Mouse (Mus musculus) ovary, postnatal 36 days (tissue): Measurements from ENCODE around the gene Sorcs2.

Experiments
- DNase-seq: peaks from one replicate; pipeline ENCODE4 v3.0.0; 2022; ENCODE audit warnings: low spot score, mixed read lengths

Sorcs2 gene

DNA sequence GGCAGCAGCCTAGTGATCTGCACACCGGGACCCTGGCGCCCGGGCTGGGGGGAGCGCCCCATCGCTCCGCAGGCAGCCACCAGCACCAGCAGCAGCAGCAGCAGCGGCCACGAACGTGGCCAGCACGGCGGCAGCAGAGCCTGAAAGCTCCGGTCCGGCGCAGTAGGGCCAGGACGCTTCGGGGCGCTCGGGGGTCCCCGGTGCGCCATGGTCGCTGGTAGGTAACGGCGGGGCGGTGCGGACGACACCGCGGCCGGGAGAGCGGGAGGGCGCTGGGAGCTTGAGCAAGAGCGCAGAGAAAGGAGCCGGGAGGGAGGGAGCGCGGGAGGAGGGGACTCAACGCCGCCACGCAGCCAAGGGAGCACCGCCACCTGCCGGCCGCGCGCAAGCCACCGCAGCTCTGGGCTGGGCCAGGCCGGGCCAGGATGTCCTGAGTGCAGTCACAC, at the start of gene Sorcs2:
Gene Sorcs2 (minus strand): TSS at position 303 of the 446 bp plus-strand sequence.
- DNase-seq: peak; percentile 88

DNA sequence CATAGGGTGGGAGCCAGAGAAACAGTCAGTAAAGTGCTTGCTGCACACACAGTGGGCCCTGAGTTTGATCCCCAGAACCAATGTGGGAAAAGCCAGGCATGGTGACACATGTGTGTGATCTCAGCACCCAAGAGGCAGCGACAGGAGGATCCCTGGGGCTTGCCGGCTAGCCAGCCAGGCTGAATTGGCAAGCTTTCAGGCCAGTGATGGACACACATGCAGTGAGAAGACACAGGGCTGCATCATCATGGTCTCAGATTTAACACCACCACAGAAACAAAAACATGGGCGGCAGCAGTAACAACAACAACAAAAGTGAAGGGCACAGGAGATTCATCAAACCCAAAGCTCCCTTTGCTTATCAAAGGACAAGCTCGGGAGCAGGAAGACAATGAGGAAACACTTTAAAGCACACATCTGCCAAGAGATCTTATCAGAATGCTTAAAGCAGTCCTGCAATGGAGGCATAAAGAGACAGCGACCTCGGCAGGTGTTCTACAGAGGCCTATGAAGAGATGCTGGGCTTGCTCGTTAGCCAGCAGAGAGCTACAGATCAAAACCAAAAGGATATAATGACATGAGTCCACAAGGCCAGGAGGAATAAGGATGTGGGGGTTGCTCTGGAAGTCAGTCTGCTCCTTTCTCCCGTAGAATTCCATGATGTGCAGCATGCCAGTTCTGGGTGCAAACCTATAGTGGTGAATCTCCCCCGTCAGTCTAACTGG, 48.4 kb upstream of the Sorcs2 start:
- no peak for DNase-seq

DNA sequence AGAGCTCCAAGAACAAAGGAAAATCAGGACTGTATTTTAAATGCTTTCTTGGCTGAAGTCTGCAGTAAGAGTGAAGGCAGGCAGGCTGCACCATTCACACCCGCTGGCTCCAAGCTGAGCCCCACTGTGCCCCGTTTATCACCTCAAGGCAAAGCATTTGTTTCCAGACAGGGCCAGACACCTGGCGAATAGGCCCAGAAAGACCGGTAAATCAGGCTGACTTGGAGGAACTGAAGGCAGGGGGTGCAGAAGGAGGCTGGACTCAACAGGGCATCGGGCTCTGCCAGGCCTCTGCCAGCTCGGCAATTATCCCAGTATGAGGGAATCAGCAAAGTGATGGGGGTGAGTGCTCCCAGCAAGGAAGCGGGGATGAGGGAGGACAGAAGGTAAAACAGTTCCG, 47.1 kb upstream of the Sorcs2 start:
- DNase-seq: peak; percentile 20

DNA sequence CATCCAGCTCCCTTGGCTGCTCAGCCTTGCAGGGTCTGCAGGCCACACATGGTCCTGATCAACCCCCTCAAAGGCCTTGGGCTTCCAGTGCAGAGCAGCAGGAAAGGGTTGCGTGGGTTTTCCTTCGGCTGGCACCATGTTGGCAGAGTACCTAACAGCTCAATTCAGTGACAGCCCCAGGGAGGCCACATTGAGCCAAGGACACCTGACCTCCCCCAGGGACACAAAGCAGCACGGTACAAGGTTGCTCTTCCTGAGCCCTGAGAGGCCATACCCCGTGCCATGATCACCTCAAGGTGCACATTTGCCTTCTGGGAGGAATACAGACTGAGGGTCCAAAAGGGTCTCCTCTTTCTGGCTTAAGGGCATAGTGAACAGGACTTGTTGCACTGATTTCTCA, 46.7 kb upstream of the Sorcs2 start:
- no peak for DNase-seq

DNA sequence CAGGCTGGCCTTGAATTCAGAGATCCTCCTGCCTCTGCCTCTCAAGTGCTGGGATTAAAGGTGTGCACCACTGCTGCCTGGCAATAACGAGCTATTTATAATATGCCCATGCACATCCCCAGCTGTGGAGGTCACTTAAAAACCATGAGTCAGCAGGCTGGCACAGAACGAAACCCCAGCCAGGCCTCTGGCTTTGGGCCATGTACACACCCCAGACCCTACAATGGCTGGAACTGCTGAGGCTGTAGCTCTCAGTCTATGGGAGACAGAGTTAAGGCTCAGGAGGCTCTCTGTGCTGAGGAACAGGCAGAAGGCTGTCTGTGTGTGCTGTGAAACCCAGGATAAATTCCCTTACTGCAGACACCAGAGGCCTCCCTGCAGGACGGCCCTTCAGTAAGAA, 42.8 kb upstream of the Sorcs2 start:
- no peak for DNase-seq

DNA sequence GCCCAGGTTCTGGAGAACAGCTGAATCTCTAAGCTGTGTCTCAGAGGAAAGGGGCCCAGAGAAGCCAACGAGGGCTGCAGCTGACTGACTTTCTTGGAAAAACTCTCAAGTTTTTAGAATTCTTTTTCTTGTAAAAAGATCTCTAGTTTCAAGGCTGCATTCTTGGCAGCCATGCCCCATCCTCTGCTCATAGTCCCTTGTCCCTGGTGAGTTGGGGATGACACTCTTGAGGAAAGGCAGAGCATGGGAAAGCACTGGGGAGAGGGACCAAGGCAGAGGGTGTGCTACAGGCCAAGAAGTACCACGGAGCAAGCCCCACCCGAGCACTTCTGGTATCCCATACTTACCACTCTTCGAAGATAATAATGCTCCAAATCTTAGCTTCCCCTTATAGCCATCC, 38.9 kb upstream of the Sorcs2 start:
- DNase-seq: no peak

DNA sequence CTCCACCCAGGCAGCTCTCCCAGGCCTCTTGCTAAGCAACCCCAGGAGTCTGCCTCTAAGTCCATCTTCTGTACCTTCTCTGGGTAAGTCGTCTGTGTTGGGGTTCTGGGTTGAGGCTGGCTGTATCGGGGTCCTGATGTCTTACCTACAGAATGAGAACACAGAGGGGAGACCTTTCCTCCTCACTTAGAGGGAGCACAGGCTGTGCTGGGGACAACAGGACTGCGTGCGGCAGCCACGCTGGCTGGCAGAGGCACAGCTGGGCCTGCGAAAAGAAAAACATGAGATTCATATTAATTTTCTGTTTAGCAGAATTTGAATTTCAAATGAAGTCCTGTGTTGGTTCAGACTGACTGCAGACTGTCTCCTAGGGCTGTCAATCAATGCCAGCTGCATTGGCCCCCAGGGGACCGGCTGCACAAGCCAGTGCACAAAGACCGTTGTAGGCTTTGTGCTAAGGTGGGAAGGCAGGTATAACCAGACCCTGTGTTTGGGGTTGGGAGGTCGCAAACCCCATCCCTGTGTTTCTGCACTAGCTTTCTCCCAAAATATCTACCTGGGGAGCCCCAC, 36.5 kb upstream of the Sorcs2 start:
- DNase-seq: no peak

DNA sequence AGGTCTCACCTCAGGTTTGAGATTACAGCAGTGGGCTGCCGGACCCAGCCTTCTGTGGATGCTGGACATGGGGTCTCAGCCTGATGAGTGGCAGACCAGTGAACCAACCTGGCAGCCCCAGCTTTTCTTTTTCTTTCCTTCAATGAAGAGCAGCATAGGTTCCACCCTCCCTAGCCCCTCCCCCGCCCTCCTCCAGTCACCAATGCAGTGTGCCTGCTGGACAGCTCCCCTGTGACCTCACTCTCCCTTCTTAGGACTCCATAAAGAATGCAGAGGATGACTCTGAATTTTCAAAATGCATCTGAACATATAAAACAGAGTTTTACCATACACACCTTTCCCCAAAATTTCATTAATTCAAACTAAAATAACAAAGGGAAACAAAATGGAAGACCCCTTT, 33.8 kb upstream of the Sorcs2 start:
- no peak for DNase-seq

DNA sequence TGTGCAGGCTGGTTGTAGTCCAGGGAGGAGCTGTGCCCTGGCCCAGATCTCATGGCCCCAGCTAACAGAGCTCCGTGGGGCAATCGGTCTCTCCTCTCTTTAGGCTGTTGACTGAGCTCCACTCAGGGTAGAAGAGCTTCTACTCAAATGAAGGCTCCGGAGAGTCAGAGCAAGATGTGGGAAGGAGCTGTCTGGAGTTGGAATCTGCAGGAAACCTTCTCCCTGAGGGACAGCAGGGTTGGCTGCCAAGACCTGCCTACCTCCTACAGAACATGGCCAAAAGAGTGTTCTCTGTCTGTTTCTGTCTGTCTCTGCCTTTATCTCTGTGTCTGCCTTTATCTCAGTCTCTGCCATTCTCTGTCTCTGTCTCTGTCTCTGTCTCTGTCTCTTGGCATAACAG, 31.6 kb upstream of the Sorcs2 start:
- no peak for DNase-seq

DNA sequence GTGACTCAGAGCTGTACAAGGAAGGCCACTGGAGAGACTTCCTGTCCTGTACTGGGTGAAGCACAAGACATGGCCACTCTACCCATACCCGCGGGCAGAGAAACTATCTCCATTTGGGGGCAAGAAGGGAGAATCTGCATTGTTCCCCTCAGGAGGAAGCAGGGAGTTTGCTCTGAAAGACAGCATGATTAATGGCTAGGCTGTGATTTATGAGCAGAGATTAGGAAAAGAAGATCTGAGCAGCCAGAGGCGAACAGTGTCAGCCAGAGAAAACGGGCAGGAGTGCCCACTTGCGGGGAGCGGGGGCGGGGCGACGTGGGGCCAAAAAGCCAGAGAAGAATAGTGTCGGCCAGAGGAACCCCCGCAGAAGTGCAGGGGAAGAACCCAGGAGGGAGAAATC, 29.9 kb upstream of the Sorcs2 start:
- no peak for DNase-seq

DNA sequence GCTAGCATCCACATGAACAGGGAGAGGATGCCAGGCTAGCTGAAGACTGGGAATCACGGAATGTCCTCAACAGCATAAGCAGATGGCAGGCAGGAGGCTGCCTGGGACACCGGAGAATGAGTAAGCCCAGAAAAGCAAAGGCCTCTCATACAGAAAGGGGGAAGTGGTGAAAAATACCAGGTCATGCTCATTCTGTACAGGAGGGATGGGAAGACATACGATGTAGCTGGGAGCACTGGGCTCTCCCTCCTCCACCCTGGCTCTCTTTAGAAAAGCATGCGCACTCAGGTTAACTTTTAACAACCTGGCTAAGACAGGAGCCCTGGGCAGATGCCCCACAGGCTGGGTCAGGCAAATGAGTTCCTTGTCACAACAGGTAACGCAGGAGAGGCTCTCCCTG, 28.5 kb upstream of the Sorcs2 start:
- DNase-seq: no peak

DNA sequence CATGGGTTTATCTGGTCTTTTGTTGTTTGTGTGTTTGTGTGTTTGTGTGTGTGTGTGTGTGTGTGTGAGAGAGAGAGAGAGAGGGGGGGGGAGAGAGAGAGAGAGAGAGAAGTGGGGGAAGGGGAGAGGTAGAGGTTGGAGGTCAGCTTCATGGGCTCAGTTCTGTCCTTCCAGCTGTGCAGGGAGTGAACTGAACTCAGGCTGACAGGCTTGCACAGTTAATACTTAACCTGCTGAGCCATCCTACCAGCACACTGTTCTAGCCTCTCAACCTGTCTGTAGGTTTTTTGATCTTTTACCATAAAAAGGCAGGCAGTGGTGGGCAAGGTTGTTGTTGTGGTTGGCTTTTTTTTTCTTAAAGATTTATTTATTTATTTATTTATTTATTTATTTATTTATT, 26.7 kb upstream of the Sorcs2 start:
- DNase-seq: no peak

DNA sequence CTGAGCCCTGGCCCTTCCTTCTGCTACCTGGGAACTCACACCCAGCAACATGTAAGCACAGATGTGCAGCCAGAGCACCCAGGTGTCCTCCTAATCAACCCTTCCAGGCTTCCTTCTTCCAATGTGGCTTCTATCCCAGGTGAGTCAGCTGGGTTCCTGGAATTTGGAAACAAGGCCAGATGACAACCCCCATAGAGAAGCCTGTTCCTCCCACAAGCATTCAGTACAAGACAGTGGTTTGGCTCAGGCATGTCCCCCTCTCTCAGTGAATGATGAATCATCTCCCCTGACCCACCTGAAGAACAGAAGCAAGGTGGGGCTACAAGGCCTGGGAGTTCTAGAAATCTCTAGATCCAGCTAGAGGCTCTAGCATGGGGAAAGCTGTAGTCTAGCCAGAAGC, 24.8 kb upstream of the Sorcs2 start:
- no peak for DNase-seq

DNA sequence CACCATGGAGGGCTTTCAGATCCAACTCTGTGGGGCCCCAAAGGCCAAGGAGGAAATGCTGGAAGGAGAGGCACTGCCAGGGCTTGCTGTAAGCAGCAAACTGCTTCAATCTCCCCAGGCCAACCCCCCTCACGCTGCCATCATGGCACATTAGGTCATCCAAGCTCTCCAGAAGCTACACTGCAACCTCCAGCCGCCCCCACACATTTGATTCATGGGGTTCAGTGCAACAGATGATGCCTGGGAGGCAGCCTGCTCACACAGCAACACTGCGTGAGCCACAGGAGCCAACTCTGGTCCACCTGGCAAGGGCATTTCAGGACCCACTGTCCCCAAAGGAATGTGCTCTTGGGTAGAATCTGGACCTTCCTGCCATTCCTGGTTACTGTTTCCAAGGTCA, 21.9 kb upstream of the Sorcs2 start:
- no peak for DNase-seq

DNA sequence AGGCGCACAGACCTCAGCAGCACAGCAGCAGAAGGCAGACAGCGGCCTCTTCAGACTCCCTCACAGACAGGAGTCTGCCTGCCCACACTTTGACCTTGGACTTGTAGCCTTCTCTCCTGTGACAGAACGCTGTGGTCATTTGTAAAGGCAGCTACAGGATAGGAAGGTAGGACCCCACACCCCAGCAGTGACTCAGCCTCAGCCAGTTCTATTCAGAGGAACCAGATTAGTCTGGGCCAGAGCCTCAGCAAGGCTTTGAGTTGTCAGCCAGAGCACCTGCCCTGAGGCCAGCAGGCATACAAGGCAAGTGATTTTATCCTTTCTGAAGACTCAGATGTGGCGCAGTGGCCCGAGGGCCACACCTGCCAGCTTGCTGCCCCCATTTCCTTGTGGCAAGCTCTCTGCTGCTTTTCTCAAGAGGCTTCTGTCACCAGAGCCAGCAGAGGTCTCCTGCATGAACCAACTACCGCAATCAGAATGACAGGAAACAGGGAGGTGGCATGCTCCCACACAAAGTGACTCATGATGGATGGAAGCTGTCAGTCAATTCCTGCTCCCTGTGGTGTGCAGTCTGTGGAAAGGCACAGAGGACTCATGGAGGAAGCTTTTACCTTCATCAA, 16.9 kb upstream of the Sorcs2 start:
- no peak for DNase-seq

DNA sequence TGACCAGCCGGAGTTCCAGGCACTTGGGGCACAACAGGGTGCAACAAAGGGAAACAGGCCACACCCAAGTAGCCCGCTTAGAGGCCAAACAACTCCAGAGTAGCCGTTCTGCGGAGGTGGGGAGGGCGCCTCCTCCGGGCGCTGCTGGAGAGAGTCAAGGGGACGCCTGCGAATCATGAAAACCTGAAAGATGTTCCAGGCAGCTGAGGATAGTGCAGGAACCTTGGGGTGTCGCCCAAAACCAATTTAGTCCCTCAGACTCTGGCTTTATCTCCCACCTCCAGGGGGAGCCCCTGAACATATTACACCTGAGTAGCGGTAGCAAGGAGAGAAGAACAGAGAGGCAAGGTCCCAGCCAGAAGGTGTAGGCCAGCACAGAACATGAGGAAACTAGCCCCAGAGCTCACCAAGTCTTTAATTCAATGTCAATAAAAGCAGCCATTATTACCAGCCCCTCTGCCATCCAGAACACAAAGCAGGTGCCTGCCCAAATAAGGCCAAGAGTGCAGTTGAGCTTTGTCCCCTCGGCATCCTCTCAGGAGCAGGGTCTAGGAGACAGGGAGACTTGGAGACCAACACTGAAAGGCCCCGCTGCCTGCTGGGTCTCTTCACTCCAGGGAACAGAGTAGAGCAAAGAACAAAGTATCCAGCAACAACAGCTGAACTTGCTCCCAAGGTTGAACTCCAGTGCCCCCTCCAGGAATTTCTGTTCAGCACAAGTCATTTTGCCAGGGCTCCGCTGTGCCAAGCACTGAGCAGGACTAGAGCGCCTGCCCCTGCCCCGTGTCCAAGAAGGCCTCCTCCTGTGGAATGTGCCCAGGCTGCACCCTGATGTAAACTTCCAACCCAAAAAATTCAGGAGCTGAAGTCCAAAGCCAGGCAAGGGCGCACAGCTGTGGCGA, 775 bp upstream of the Sorcs2 start:
- DNase-seq: peak; percentile 72

DNA sequence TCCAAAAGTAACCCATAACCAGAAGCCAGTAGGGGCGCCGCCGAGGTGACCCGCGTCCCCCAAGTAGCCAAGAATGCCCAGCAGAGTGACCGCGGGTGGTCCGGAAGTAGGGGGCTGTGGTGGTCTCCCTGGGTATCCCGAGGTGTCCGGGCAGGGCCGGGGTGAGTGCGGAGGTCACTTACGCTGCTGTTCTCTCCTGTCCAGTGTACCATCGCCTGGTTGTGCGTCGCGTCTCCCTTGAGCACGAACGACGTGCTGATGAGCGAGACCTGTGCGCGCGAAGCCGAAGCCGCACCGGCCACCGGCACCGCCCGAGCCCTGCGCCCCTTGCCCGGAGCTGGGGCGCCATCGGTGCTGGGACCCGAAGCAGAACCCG, 567 bp downstream of the Sorcs2 start:
- peak; percentile 32 for DNase-seq

DNA sequence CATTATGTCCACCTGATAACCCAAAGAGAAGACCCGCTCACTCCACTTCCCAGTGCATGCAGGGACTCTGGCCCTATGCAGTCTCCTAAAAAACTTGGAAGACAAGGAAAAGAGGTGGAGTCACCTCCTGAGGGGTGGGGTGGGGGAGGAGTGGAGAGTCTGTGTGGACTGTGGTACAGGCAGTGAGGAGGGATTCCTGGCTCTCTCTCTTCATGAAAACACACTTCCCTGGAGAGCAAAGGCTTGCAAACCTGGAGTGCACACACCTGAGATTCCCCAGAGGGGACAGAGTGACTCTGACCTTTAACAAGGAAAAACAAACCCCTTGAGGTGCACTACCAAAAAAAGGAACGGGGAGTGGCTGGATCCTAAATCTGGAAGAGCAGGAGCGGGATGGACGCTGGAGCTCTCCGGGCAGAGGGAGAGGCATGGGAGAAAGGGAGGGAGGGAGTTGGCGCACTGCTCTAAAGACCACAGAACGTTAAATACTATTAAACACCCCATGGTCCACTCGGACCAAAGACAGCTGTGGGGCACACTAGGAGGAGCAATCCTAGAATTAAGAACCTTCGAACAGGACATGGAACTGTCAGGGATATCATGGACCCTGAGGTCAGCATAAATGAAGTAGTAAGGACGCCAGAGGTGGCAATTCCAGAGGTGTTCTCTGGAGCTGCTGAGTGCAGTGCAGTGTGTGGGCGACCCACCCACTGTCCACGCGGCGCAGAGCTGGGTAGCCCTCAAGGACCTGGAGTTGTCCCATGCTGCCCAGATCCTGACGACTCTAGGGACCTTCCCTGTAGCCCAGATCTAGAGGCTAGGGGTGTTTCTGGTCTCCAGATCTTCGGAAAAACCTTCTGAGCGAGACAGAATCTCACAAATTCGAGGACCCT, 1.2 kb downstream of the Sorcs2 start:
- DNase-seq: no peak

DNA sequence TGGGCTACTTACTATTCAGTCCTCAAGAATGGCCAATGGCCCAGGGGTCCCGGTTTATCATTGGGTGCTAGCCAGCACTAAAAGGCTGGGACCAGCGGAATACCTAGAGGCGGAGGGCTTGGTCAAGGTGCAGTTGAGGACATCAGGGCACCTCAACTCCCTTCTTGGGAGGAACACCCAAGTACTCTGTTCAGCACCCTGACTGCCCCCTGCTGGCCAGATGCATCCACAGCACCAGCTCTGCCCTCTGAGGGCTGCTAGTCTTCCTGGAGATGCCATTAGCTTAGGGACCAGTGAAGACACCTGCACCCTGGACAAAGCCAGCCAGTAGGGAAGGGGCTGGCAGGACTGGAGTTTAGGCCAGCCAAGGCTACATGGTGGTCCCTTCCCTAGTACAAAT, 1.9 kb downstream of the Sorcs2 start:
- DNase-seq: peak; percentile 73

DNA sequence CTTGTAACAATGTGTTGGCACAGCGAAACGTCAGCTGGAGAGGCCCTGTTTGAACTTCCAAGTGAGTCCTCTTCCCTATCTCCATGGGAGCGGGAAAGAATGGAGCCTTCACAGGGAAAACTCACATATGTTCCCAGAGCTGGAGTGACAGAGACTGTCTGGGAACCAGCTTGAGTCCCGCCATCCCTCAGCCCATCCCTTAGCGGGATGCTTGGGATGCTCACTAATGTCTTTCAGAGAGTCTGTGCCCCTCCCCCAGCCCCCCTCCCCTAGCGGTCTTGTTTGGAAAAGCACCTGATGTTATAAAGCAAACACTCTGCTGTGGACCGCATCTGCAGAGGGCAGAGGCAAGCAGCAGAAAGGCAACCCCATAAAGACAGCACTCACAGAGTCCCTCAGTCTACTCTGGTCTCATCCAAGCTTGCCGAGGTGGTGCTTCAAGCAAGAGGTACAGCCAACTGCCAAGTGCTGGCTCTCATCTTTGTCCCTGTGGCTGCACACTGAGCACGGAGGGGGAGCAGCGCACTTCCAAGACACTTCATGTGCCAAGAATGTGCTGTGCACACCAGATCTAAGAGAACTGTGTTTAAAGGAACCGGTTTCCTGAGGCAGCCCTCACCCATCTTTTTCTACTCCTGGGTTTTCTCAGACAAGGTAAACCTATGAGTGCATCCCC, 3.0 kb downstream of the Sorcs2 start:
- no peak for DNase-seq

DNA sequence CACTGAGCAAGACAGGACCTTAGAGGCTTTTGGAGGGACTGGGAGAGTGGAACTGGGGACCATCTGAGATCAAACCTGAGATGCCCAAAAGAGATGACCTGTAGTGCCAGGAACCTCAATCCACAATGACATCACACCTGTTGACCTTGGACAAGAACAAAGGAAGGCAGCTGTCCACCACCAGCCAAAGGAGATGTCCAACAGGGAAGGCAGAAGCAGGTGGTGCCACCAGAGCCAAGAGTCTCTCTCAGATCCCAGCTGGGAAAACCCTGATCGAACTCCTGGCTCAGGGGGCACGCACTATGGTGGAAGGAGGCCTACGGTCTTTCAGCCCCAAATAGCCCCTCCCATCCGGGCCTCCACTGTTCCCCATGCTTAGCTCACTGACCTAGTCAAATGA, 6.2 kb downstream of the Sorcs2 start:
- no peak for DNase-seq
